Mouse (Mus musculus): Measurements from ENCODE around the gene Slc35c2.

- no peak for TF ChIP-seq CTCF (IDR thresholded peaks at IDR 0.05; ENCODE audit: control insufficient read depth, insufficient read depth, insufficient replicate concordance, low read depth, low read length)
- no peak for TF ChIP-seq POLR2A (IDR thresholded peaks at IDR 0.05; ENCODE audit: control insufficient read depth, low read depth, low read length)
Observed at GRCm38 (mm10) chr2:165271326-165271725, 16.3 kb downstream of the Slc35c2 start.
